Mouse (Mus musculus) lung, postnatal 0 days (tissue): ENCODE results near the gene Efhc1.

Experiments used
- CTCF ChIP-seq: IDR thresholded peaks from 2 replicates; pipeline ENCODE4 v1.5.1; 2016; ENCODE audit warnings: antibody characterized with exemption, mild to moderate bottlenecking
- EP300 ChIP-seq: IDR thresholded peaks from 2 replicates; pipeline ENCODE4 v1.6.1; 2016; ENCODE audit warnings: antibody characterized with exemption, mild to moderate bottlenecking, control low read depth

GRCm38 (mm10) chr1:20989461-20990083, 38.1 kb downstream of the Efhc1 start:
- no peak for TF ChIP-seq CTCF
- TF ChIP-seq EP300 = no peak
